Mouse (Mus musculus) heart, embryonic 13.5 days (tissue): ENCODE measurements around the gene Tenm4. TPM values are rescaled to one million over a fixed set of nuclear protein-coding genes. Genes with fewer than 3 reads are reported as not detected.
"Not testable (repeated sequence)": the region's sequence is repeated elsewhere in the genome, so short reads cannot be mapped to it uniquely, and the experiment has no call there.

Experiments
- ATAC-seq: fragments of 200-750 bp; cut with Nextera tagmentation; 2 replicates; pipeline ENCODE4 v1.8.0; 2017; ENCODE audit warnings: moderate TSS enrichment; ENCODE audit not compliant: insufficient number of reproducible peaks, low FRiP score, low TSS enrichment; ENCODE audit errors: extremely low read depth
- H3K27ac ChIP-seq: fragments of 300-500 bp; sonication (generic); replicated peaks from 2 replicates; pipeline ENCODE4 v1.5.1; 2015; ENCODE audit warnings: moderate library complexity, mild to moderate bottlenecking, inconsistent platforms
- H3K27me3 ChIP-seq: fragments of 300-500 bp; sonication (generic); replicated peaks from 2 replicates; pipeline ENCODE4 v1.6.1; 2015; ENCODE audit warnings: mild to moderate bottlenecking, inconsistent platforms
- H3K36me3 ChIP-seq: fragments of 300-500 bp; sonication (generic); 2 replicates; pipeline ENCODE4 v1.6.1; 2015; ENCODE audit warnings: mild to moderate bottlenecking, inconsistent platforms
- H3K4me1 ChIP-seq: fragments of 300-500 bp; sonication (generic); 2 replicates; pipeline ENCODE4 v1.6.1; 2015; ENCODE audit warnings: inconsistent platforms
- H3K4me2 ChIP-seq: fragments of 300-500 bp; sonication (generic); 2 replicates; pipeline ENCODE4 v1.6.1; 2015; ENCODE audit warnings: inconsistent platforms, mild to moderate bottlenecking, moderate library complexity
- H3K4me3 ChIP-seq: fragments of 300-500 bp; sonication (generic); 2 replicates; pipeline ENCODE4 v1.5.1; 2015; ENCODE audit warnings: moderate library complexity, mild to moderate bottlenecking, inconsistent platforms
- H3K9ac ChIP-seq: fragments of 300-500 bp; sonication (generic); 2 replicates; pipeline ENCODE4 v1.6.1; 2015; ENCODE audit warnings: inconsistent platforms, mild to moderate bottlenecking, moderate library complexity
- H3K9me3 ChIP-seq: fragments of 300-500 bp; sonication (generic); 2 replicates; pipeline ENCODE4 v1.6.1; 2016; ENCODE audit warnings: inconsistent platforms
- WGBS: fragments of 180-500 bp; shearing (Covaris S2); methylation state at CpG from one replicate; pipeline ENCODE4 v1.1.7; 2015; ENCODE audit warnings: mixed read lengths; 5-methylcytosine and 5-hydroxymethylcytosine counted together
- microRNA counts: library from miRNA; unstranded; fragments of <30 nt; microRNA quantifications from one replicate; lab custom pipeline; 2016
- microRNA-seq: library from miRNA; unstranded; fragments of <30 nt; microRNA quantifications from one replicate; pipeline ENCODE4, GENCODE M21; 2016
- polyA plus RNA-seq: library from polyadenylated mRNA; unstranded; fragments of >200 nt; fragmentation: Nextera tagmentation; extraction: Ambion mirVana; gene quantifications from 2 replicates; pipeline ENCODE4 v1.2.1, GENCODE M21; 2015

Tenm4 gene
- polyA plus RNA-seq, 1 experiment from 2014 or later: 10.5 TPM

- not testable (repeated sequence) for H3K9me3 ChIP-seq, H3K4me2 ChIP-seq, H3K27me3 ChIP-seq, H3K27ac ChIP-seq, H3K4me1 ChIP-seq, H3K9ac ChIP-seq, H3K36me3 ChIP-seq, ATAC-seq, H3K4me3 ChIP-seq
- WGBS: 73% methylated on average over 8 of the region's 8 CpGs
Observed at GRCm38 (mm10) chr7:96946501-96946900, 775.5 kb downstream of the Tenm4 start.

- peak within 1 kb of the TSS; percentile 93 for H3K27ac ChIP-seq
- H3K4me1 ChIP-seq: peaks cover 10% of the 10 kb centered on the region
- ATAC-seq: peak; percentile 99
- no peaks in the 10 kb centered on the region for H3K27me3 ChIP-seq
- H3K4me3 ChIP-seq: peak within 1 kb of the TSS; percentile 75
- H3K9me3 ChIP-seq: no peaks in the 10 kb centered on the region
- under 1% methylated on average over 60 of the region's 62 CpGs for WGBS
- peaks cover under 1% of the 10 kb centered on the region; the same call in 1 of the 2 replicates for H3K36me3 ChIP-seq
- peak within 1 kb of the TSS; percentile 76 for H3K4me2 ChIP-seq
- peak within 1 kb of the TSS; percentile 92 for H3K9ac ChIP-seq
Observed at GRCm38 (mm10) chr7:96951281-96952051, 780.4 kb downstream of the Tenm4 start, which contains the start of gene Nars2. Gene Nars2 (plus strand): TSS chr7:96951505.

GRCm38 (mm10) chr7:96952094-96952493 lies 781.0 kb downstream of the Tenm4 start:
- ATAC-seq: no peak
- Histone ChIP-seq H3K4me3 (peak overlapping the region; percentile 75), H3K4me1 (peaks cover 10% of the 10 kb centered on the region), H3K27ac (peak overlapping the region; percentile 93), H3K9ac (peak overlapping the region; percentile 92), H3K9me3 (no peaks in the 10 kb centered on the region), H3K4me2 (peak overlapping the region; percentile 76), H3K27me3 (no peaks in the 10 kb centered on the region), H3K36me3 (peaks cover 5% of the 10 kb centered on the region)
- 27% methylated on average over 5 of the region's 5 CpGs for WGBS

GRCm38 (mm10) chr7:96959168-96959567 lies 788.1 kb downstream of the Tenm4 start:
- WGBS: 79% methylated on average over 5 of the region's 5 CpGs
- Histone ChIP-seq H3K4me2 (no peak overlapping the region), H3K9me3 (no peaks in the 10 kb centered on the region), H3K27ac (no peak overlapping the region), H3K36me3 (peaks cover 59% of the 10 kb centered on the region), H3K9ac (no peak overlapping the region), H3K4me3 (no peak overlapping the region), H3K4me1 (no peaks in the 10 kb centered on the region), H3K27me3 (no peaks in the 10 kb centered on the region)
- no peak for ATAC-seq

MicroRNAs within 50 kb of the gene (microRNA counts, 519-probe panel; counts per million panel counts)
- microRNA mmu-miR-708 (lab: Ali Mortazavi, UCI): 209 counts per million, percentile 61 among the panel's probes with 10 or more counts

Small RNA genes lying within 50 kb of the gene (microRNA-seq; reads per million reads assigned to microRNA genes)
- not detected for gene Mir6394
- 731 reads per million, percentile 76 among the genes with 10 or more reads in this experiment for gene Mir708
